Mouse (Mus musculus): ENCODE results near the gene Htra3. TPM values are rescaled to one million over a fixed set of nuclear protein-coding genes. Genes with fewer than 3 reads are reported as not detected.

The Htra3 gene
- polyA plus RNA-seq, 1 experiment from 2014 or later = 18.1 TPM

DNA sequence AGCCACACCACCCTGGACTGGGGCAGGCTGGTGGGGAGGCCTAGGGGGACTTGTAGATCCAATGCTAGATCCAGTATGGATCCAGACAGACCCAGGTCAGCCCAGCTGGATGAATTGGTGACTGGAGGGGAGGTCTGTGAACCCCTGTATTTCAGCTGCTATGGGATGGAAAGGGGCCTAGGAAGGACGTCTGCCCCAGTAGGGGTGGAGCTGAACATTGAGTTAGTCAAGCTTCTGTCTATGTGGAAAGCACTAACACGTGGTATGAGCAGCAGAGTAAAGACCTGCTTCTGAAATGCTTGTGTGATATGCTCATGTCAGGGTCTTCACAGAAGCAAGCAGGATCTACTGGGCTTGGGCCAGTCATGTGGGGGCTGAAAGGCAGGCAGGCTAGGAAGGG is 31.4 kb downstream of the Htra3 start:
- no peak for ATAC-seq (ENCODE audit: low FRiP score)
- WGBS = 61% methylated on average over 2 of the region's 2 CpGs
- Histone ChIP-seq H3K9me3 (ENCODE audit: control insufficient read depth, low read length) (no peaks in the 10 kb centered on the region), H3K4me3 (replicated peaks; ENCODE audit: low read length) (no peak overlapping the region), H3K4me2 (replicated peaks) (no peak overlapping the region), H3K4me1 (replicated peaks; ENCODE audit: control insufficient read depth, insufficient read depth, low read length) (no peaks in the 10 kb centered on the region), H3K36me3 (replicated peaks; ENCODE audit: control insufficient read depth, insufficient read depth) (no peaks in the 10 kb centered on the region), H3K27ac (no peak overlapping the region), H3K27me3 (ENCODE audit: control insufficient read depth, insufficient read depth, low read length) (no peaks in the 10 kb centered on the region), H3K9ac (no peak overlapping the region)
- no peak for DNase-seq (ENCODE audit: low spot score)

DNA sequence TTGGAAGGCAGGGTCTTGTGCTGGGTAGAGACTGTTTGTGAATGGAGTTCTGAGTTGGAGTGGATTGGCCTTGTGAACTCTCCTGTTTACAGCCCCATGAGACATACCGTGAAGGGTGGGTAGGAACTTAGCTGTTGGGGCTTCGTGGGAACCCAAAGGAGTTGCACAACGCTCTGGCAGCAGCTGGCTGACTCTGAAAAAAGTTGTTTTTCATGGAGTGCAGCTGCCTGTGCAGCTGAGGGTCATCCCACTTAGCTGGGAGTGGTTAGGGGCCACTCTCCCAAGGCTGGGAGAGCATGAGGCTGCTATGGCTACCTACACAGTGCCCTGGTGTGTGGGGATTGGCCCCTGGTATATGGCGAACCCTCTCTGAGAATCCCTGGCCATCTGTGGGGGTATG is 32.0 kb downstream of the Htra3 start:
- Histone ChIP-seq H3K4me3 (replicated peaks; ENCODE audit: low read length) (no peak overlapping the region), H3K27me3 (ENCODE audit: control insufficient read depth, insufficient read depth, low read length) (no peaks in the 10 kb centered on the region), H3K9ac (no peak overlapping the region), H3K4me2 (replicated peaks) (no peak overlapping the region), H3K9me3 (ENCODE audit: control insufficient read depth, low read length) (no peaks in the 10 kb centered on the region), H3K27ac (no peak overlapping the region), H3K36me3 (replicated peaks; ENCODE audit: control insufficient read depth, insufficient read depth) (no peaks in the 10 kb centered on the region), H3K4me1 (replicated peaks; ENCODE audit: control insufficient read depth, insufficient read depth, low read length) (no peaks in the 10 kb centered on the region)
- ATAC-seq (ENCODE audit: low FRiP score) (no peak), DNase-seq (ENCODE audit: low spot score) (no peak)
- WGBS = 74% methylated on average over 4 of the region's 4 CpGs

- Histone ChIP-seq H3K36me3 (replicated peaks; ENCODE audit: control insufficient read depth, insufficient read depth) (no peaks in the 10 kb centered on the region), H3K9ac (no peak overlapping the region), H3K9me3 (ENCODE audit: control insufficient read depth, low read length) (no peaks in the 10 kb centered on the region), H3K4me2 (replicated peaks) (no peak overlapping the region), H3K27ac (no peak overlapping the region), H3K4me1 (replicated peaks; ENCODE audit: control insufficient read depth, insufficient read depth, low read length) (no peaks in the 10 kb centered on the region), H3K4me3 (replicated peaks; ENCODE audit: low read length) (no peak overlapping the region), H3K27me3 (ENCODE audit: control insufficient read depth, insufficient read depth, low read length) (no peaks in the 10 kb centered on the region)
- ATAC-seq (ENCODE audit: low FRiP score) (no peak), DNase-seq (ENCODE audit: low spot score) (no peak)
- WGBS = 88% methylated on average over 1 of the region's 1 CpGs
These were observed 32.7 kb downstream of the Htra3 start for GRCm38 (mm10) chr5:35646927-35647326.

GRCm38 (mm10) chr5:35645938-35646493 is 33.6 kb downstream of the Htra3 start:
- Histone ChIP-seq H3K27ac (no peak overlapping the region), H3K4me2 (replicated peaks) (no peak overlapping the region), H3K36me3 (replicated peaks; ENCODE audit: control insufficient read depth, insufficient read depth) (no peaks in the 10 kb centered on the region), H3K9me3 (ENCODE audit: control insufficient read depth, low read length) (no peaks in the 10 kb centered on the region), H3K27me3 (ENCODE audit: control insufficient read depth, insufficient read depth, low read length) (no peaks in the 10 kb centered on the region), H3K4me1 (replicated peaks; ENCODE audit: control insufficient read depth, insufficient read depth, low read length) (no peaks in the 10 kb centered on the region), H3K4me3 (replicated peaks; ENCODE audit: low read length) (no peak overlapping the region), H3K9ac (no peak overlapping the region)
- 87% methylated on average over 6 of the region's 6 CpGs for WGBS
- ATAC-seq (ENCODE audit: low FRiP score) (no peak), DNase-seq (ENCODE audit: low spot score) (no peak)

DNA sequence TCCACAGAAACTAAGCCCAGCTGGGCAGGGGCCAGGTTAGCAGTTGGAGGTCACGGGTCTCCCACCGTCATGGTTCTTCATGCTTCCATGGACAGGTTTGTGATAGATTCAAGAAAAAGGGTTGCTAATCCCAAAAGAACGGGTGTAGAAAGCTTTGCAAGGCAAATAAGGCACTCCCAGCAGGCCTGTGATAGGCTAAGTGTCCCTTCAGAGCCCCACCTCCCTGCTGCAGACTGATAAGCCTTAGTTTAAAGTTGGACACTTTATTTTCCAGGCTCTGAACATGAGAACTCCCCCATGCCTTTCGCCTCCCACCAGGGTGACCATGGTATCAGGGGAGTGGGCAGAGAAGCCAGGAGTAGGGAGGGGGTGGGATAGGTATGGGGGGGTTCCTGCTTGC is 35.5 kb downstream of the Htra3 start:
- 73% methylated on average over 4 of the region's 4 CpGs for WGBS
- Histone ChIP-seq H3K36me3 (replicated peaks; ENCODE audit: control insufficient read depth, insufficient read depth) (no peaks in the 10 kb centered on the region), H3K9ac (no peak overlapping the region), H3K4me2 (replicated peaks) (no peak overlapping the region), H3K27ac (no peak overlapping the region), H3K27me3 (ENCODE audit: control insufficient read depth, insufficient read depth, low read length) (no peaks in the 10 kb centered on the region), H3K4me1 (replicated peaks; ENCODE audit: control insufficient read depth, insufficient read depth, low read length) (no peaks in the 10 kb centered on the region), H3K4me3 (replicated peaks; ENCODE audit: low read length) (no peak overlapping the region), H3K9me3 (ENCODE audit: control insufficient read depth, low read length) (no peaks in the 10 kb centered on the region)
- ATAC-seq (ENCODE audit: low FRiP score) (no peak), DNase-seq (ENCODE audit: low spot score) (no peak)

DNA sequence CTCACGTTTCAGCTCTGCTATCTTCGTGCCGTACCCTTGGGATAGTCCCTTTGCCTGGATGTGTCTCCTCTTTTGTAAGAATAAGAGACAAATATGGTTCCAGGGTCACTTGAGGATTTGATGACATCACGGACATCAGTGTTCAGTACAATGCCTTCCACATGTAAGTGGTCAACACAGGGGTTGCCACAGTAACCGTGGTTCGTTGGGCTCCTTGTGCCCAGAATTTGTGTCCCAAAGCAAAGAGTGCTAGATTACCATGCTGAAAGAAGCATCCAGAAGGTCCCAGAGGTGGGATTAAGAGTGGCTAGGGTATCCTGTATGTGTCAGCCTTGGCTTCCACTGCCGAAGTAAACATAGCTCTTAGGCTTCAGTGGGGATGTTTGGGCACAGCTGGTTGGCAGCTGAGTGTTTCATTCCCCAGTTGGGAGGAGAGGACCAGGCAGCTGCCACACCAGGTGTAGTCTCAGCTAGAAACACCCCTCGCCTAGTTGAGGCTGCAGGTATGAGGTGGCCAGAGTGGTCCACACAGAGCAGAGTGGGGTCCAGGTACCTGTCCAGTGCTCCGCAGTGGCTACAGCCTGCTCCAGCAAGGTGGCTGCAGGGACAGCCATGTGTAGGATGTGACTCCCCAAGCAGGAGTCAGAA is 36.1 kb downstream of the Htra3 start:
- ATAC-seq (ENCODE audit: low FRiP score) = no peak
- Histone ChIP-seq H3K4me1 (replicated peaks; ENCODE audit: control insufficient read depth, insufficient read depth, low read length) (no peaks in the 10 kb centered on the region), H3K4me2 (replicated peaks) (no peak overlapping the region), H3K27ac (no peak overlapping the region), H3K36me3 (replicated peaks; ENCODE audit: control insufficient read depth, insufficient read depth) (no peaks in the 10 kb centered on the region), H3K9ac (no peak overlapping the region), H3K27me3 (ENCODE audit: control insufficient read depth, insufficient read depth, low read length) (no peaks in the 10 kb centered on the region), H3K4me3 (replicated peaks; ENCODE audit: low read length) (no peak overlapping the region), H3K9me3 (ENCODE audit: control insufficient read depth, low read length) (no peaks in the 10 kb centered on the region)
- DNase-seq (ENCODE audit: low spot score) = no peak
- 83% methylated on average over 9 of the region's 9 CpGs for WGBS

DNA sequence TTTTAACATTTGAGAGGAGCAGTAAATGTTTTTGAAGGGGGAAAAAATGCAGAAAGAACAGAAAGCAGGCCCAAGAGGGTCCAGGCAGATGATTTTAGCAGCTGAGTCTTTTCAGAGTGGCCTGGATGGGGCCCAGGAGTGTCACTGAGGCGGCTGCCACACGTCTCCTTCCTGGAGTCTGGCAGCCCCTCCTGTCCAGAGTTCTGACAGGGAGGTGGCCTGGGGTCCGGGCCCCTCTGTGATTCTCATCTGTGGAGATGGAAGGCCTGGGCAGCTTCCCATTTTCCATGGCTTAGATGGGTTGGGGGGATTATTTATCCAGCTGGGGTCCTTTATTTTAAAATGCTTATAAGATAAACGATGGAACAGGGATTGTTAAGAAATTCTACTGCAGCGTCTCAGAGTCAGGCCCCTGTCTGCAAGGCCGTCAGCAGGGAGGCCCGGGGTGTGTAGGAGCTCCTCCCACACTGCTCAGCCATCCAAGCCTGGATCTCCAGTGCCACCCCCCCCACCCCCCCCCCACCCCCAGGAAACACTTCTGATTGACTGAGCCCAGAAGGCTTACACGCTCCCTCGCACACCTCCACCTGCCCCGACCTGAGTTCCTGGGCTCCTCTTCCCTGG is 37.5 kb downstream of the Htra3 start:
- Histone ChIP-seq H3K4me1 (replicated peaks; ENCODE audit: control insufficient read depth, insufficient read depth, low read length) (no peaks in the 10 kb centered on the region), H3K36me3 (replicated peaks; ENCODE audit: control insufficient read depth, insufficient read depth) (no peaks in the 10 kb centered on the region), H3K9me3 (ENCODE audit: control insufficient read depth, low read length) (no peaks in the 10 kb centered on the region), H3K4me3 (replicated peaks; ENCODE audit: low read length) (no peak overlapping the region), H3K4me2 (replicated peaks) (no peak overlapping the region), H3K9ac (no peak overlapping the region), H3K27me3 (ENCODE audit: control insufficient read depth, insufficient read depth, low read length) (no peaks in the 10 kb centered on the region), H3K27ac (no peak overlapping the region)
- DNase-seq (ENCODE audit: low spot score) (no peak), ATAC-seq (ENCODE audit: low FRiP score) (no peak)
- WGBS = 68% methylated on average over 10 of the region's 10 CpGs

GRCm38 (mm10) chr5:35636016-35636415 is 43.6 kb downstream of the Htra3 start:
- no peak overlapping the region for H3K27ac ChIP-seq
- no peak for DNase-seq (ENCODE audit: low spot score)
- no peak overlapping the region for H3K9ac ChIP-seq
- no peaks in the 10 kb centered on the region for H3K27me3 ChIP-seq (ENCODE audit: control insufficient read depth, insufficient read depth, low read length)
- no peaks in the 10 kb centered on the region for H3K4me1 ChIP-seq (replicated peaks; ENCODE audit: control insufficient read depth, insufficient read depth, low read length)
- H3K4me2 ChIP-seq (replicated peaks) = no peak overlapping the region
- no peaks in the 10 kb centered on the region for H3K36me3 ChIP-seq (replicated peaks; ENCODE audit: control insufficient read depth, insufficient read depth)
- WGBS = 87% methylated on average over 2 of the region's 2 CpGs
- no peak for ATAC-seq (ENCODE audit: low FRiP score)
- no peaks in the 10 kb centered on the region for H3K9me3 ChIP-seq (ENCODE audit: control insufficient read depth, low read length)
- no peak overlapping the region for H3K4me3 ChIP-seq (replicated peaks; ENCODE audit: low read length)

DNA sequence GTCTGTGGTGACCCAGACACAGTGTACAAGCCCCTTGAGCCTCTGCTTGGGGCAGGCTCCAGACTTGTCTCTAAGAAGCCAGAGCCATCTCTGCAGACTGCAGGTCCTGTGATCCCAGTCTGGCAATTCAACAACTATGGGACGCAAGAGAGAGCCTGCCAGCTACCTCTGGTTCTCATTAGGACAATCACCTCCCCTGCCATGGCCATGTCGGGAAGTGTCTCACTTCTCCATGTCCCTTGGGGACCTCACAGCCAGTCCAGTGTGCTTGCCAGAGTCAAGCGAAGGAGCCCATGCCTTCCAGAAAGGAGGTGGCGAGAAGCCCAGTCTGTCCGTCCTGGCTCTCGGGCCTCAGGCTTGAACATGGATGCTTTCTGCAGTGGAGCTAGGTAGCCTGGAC is 46.7 kb downstream of the Htra3 start:
- no peak overlapping the region for H3K27ac ChIP-seq

More for the DNA sequence above, 46.7 kb downstream of the Htra3 start:
- Histone ChIP-seq H3K9me3 (ENCODE audit: control insufficient read depth, low read length) (no peaks in the 10 kb centered on the region), H3K4me1 (replicated peaks; ENCODE audit: control insufficient read depth, insufficient read depth, low read length) (no peaks in the 10 kb centered on the region), H3K4me3 (replicated peaks; ENCODE audit: low read length) (no peak overlapping the region), H3K36me3 (replicated peaks; ENCODE audit: control insufficient read depth, insufficient read depth) (no peaks in the 10 kb centered on the region), H3K27me3 (ENCODE audit: control insufficient read depth, insufficient read depth, low read length) (no peaks in the 10 kb centered on the region), H3K9ac (no peak overlapping the region), H3K4me2 (replicated peaks) (no peak overlapping the region)
- 85% methylated on average over 6 of the region's 6 CpGs for WGBS
- no peak for ATAC-seq (ENCODE audit: low FRiP score)
- no peak for DNase-seq (ENCODE audit: low spot score)

Data from hindbrain, embryonic 14.5 days (tissue).